Mouse (Mus musculus) ES-E14 (cell line): ENCODE data around the gene Plekhs1. TPM values are rescaled to one million over a fixed set of nuclear protein-coding genes. Genes with fewer than 3 reads are reported as not detected.

Source experiments
- DNase-seq: peaks from one replicate; pipeline ENCODE4 v3.0.0-alpha.2; 2013; ENCODE audit warnings: low read depth, low spot score
- H3K27ac ChIP-seq: 2 replicates; pipeline ENCODE4 v1.5.1; 2012; ENCODE audit warnings: low read depth, mild to moderate bottlenecking, low read length, moderate library complexity, mixed read lengths; ENCODE audit not compliant: poor library complexity, insufficient read depth, severe bottlenecking
- H3K36me3 ChIP-seq: 2 replicates; pipeline ENCODE4 v1.6.1; 2012; ENCODE audit warnings: mild to moderate bottlenecking, low read length, moderate library complexity, mixed read lengths; ENCODE audit not compliant: control insufficient read depth, poor library complexity, insufficient read depth, severe bottlenecking
- H3K4me1 ChIP-seq, 2 experiments: fragments of 150-350 bp in 1 of 2; sonication (generic) in 1 of 2; 2 replicates each; pipeline ENCODE4 v1.6.1; 2012; ENCODE audit warnings: low read length in 2 of 2, mild to moderate bottlenecking in 1 of 2, mixed read lengths in 1 of 2; ENCODE audit not compliant: control insufficient read depth in 2 of 2, insufficient read depth in 2 of 2, poor library complexity in 1 of 2
- H3K4me3 ChIP-seq, 2 experiments: fragments of 150-350 bp in 1 of 2; sonication (generic) in 1 of 2; 2 replicates each; pipeline ENCODE4 v1.5.1; 2012; ENCODE audit warnings: low read length in 2 of 2, low read depth in 1 of 2, mild to moderate bottlenecking in 1 of 2, mixed read lengths in 1 of 2; ENCODE audit not compliant: insufficient read depth in 1 of 2, poor library complexity in 1 of 2, severe bottlenecking in 1 of 2
- H3K9ac ChIP-seq: 2 replicates; pipeline ENCODE4 v1.6.1; 2012; ENCODE audit warnings: low read depth, mild to moderate bottlenecking, low read length, mixed read lengths; ENCODE audit not compliant: poor library complexity, insufficient read depth, severe bottlenecking
- H3K9me3 ChIP-seq: fragments of 150-350 bp; sonication (generic); 2 replicates; pipeline ENCODE4 v1.6.1; 2012; ENCODE audit warnings: low read depth, mild to moderate bottlenecking, low read length; ENCODE audit not compliant: control insufficient read depth, insufficient read depth
- CHD2 ChIP-seq: IDR thresholded peaks from 2 replicates; pipeline ENCODE4 v1.6.1; 2014; ENCODE audit warnings: mild to moderate bottlenecking, low read depth, low read length, inconsistent platforms
- HCFC1 ChIP-seq: IDR thresholded peaks from 2 replicates; pipeline ENCODE4 v1.6.1; 2012; ENCODE audit warnings: low read length, inconsistent platforms, borderline replicate concordance; ENCODE audit not compliant: insufficient read depth
- MAFK ChIP-seq: IDR thresholded peaks from 2 replicates; pipeline ENCODE4 v1.6.1; 2014; ENCODE audit warnings: mild to moderate bottlenecking, low read depth, low read length, inconsistent platforms; ENCODE audit not compliant: insufficient read depth
- ZC3H11A ChIP-seq: IDR thresholded peaks from 2 replicates; pipeline ENCODE4 v1.6.1; 2012; ENCODE audit warnings: low read depth, mild to moderate bottlenecking, inconsistent platforms, low read length, borderline replicate concordance
- ZNF384 ChIP-seq: IDR thresholded peaks from 2 replicates; pipeline ENCODE4 v1.6.1; 2012; ENCODE audit warnings: low read depth, low read length, inconsistent platforms
- in situ Hi-C, 2 experiments: fragments of 600-800 bp; cut with MboI; formaldehyde crosslinking; loops; one replicate each; pipeline ENCODE4 v1.15.1; 2025; ENCODE audit warnings: low sequenced_read_pairs in 2 of 2, inconsistent platforms in 1 of 2; ENCODE audit not compliant: unreplicated experiment in 2 of 2
- total RNA-seq: library from RNA; depleted of rRNA; stranded (reverse); fragments of 300-350 nt; gene quantifications from 2 replicates; pipeline ENCODE4 v1.2.3, GENCODE M21; 2012

Plekhs1 gene
- total RNA-seq, 1 experiment: 0.36 TPM

- Histone ChIP-seq H3K4me3 (no peak overlapping the region), H3K27ac (no peak overlapping the region), H3K9ac (no peak overlapping the region), H3K36me3 (no peaks in the 10 kb centered on the region), H3K9me3 (no peaks in the 10 kb centered on the region), H3K4me1 (peaks cover 0 to 2% of the 10 kb centered on the region in 2 experiments; a peak in 1 of 4 replicates)
- TF ChIP-seq CHD2: no peak
- no peak for TF ChIP-seq HCFC1
- TF ChIP-seq ZNF384: no peak
- TF ChIP-seq MAFK: no peak
- no peak for TF ChIP-seq ZC3H11A
- in situ Hi-C loops: no loop called here
- no peak for DNase-seq
Observed at GRCm38 (mm10) chr19:56439072-56439434, 22.4 kb upstream of the Plekhs1 start.

- TF ChIP-seq MAFK: no peak
- TF ChIP-seq ZC3H11A: no peak
- no peak for TF ChIP-seq ZNF384
- no peak for TF ChIP-seq HCFC1
- TF ChIP-seq CHD2: no peak
- DNase-seq: no peak
- Histone ChIP-seq H3K4me1 (peaks cover 0 to 2% of the 10 kb centered on the region in 2 experiments; a peak in 1 of 4 replicates), H3K9ac (no peak overlapping the region), H3K27ac (no peak overlapping the region), H3K4me3 (no peak overlapping the region), H3K9me3 (no peaks in the 10 kb centered on the region), H3K36me3 (no peaks in the 10 kb centered on the region)
- in situ Hi-C loops: no loop called here
Observed at GRCm38 (mm10) chr19:56443445-56443844, 18.0 kb upstream of the Plekhs1 start.

GRCm38 (mm10) chr19:56448784-56449183 is 12.7 kb upstream of the Plekhs1 start:
- H3K27ac ChIP-seq: no peak overlapping the region
- H3K9ac ChIP-seq: no peak overlapping the region
- no peaks in the 10 kb centered on the region for H3K36me3 ChIP-seq
- peaks cover 0 to 5% of the 10 kb centered on the region in 2 experiments; a peak in 1 of 4 replicates for H3K4me1 ChIP-seq
- no peak overlapping the region for H3K4me3 ChIP-seq
- in situ Hi-C loops: no loop called here
- no peaks in the 10 kb centered on the region for H3K9me3 ChIP-seq
- no peak for TF ChIP-seq MAFK
- no peak for TF ChIP-seq HCFC1
- TF ChIP-seq ZC3H11A: no peak
- no peak for TF ChIP-seq ZNF384
- no peak for TF ChIP-seq CHD2
- DNase-seq: no peak

GRCm38 (mm10) chr19:56449537-56449936 is 11.9 kb upstream of the Plekhs1 start:
- TF ChIP-seq ZNF384 (no peak), MAFK (no peak), CHD2 (no peak), HCFC1 (no peak), ZC3H11A (no peak)
- in situ Hi-C loops: no loop called here
- H3K27ac ChIP-seq: no peak overlapping the region

GRCm38 (mm10) chr19:56450892-56451291 is 10.5 kb upstream of the Plekhs1 start:
- Histone ChIP-seq H3K36me3 (no peaks in the 10 kb centered on the region), H3K27ac (no peak overlapping the region), H3K4me1 (peaks cover 0 to 5% of the 10 kb centered on the region in 2 experiments; a peak in 1 of 4 replicates), H3K4me3 (no peak overlapping the region), H3K9ac (no peak overlapping the region), H3K9me3 (no peaks in the 10 kb centered on the region)
- no peak for DNase-seq
- in situ Hi-C loops: no loop called here
- TF ChIP-seq CHD2 (no peak), MAFK (no peak)

More at GRCm38 (mm10) chr19:56449537-56449936, 11.9 kb upstream of the Plekhs1 start:
- H3K4me1 ChIP-seq: peaks cover 0 to 5% of the 10 kb centered on the region in 2 experiments; a peak in 1 of 4 replicates
- no peaks in the 10 kb centered on the region for H3K9me3 ChIP-seq
- H3K4me3 ChIP-seq: no peak overlapping the region
- no peaks in the 10 kb centered on the region for H3K36me3 ChIP-seq
- H3K9ac ChIP-seq: no peak overlapping the region
- DNase-seq: no peak
